Mouse (Mus musculus) G1E (cell line): ENCODE measurements around the gene Slc25a28.

Source experiments
- CTCF ChIP-seq: IDR thresholded peaks from 2 replicates; pipeline ENCODE4 v1.5.1; 2012; ENCODE audit warnings: low read depth, low read length, inconsistent platforms, mixed read lengths
- GATA1 ChIP-seq: IDR thresholded peaks from 2 replicates; pipeline ENCODE4 v1.6.1; 2012; ENCODE audit warnings: borderline replicate concordance, low read length, inconsistent platforms, mixed read lengths
- GATA2 ChIP-seq: IDR thresholded peaks from 2 replicates; pipeline ENCODE4 v1.6.1; 2012; ENCODE audit warnings: low read depth, low read length, inconsistent platforms, borderline replicate concordance
- POLR2AphosphoS5 ChIP-seq: IDR thresholded peaks from 2 replicates; pipeline ENCODE4 v1.6.1; 2012; ENCODE audit warnings: low read depth, low read length, inconsistent platforms; ENCODE audit not compliant: insufficient replicate concordance
- TAL1 ChIP-seq: conservative IDR thresholded peaks from 2 replicates; pipeline ENCODE4 v1.6.1; 2012; ENCODE audit warnings: low read depth, low read length, inconsistent platforms, mixed read lengths

DNA sequence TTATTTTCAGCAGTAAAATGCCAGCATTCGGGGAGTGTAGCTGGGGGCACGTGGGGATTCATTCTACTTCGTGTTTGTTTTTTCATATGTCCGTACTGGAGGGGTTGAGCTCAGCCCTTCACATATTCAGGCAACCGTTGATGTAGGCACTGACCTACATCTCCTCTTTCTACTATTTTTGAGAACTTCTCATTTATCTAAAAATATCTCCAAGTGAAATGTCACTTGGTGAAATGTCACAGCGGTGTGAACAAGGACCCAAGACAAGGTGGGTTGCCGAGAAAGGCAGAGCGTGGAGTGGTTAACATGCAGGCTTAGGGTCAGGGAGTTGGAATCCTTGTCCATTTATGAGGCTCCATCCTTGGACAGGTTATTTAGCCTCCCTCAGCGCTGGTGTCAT is 27.4 kb downstream of the Slc25a28 start:
- TF ChIP-seq CTCF (no peak), GATA1 (no peak), TAL1 (no peak), POLR2AphosphoS5 (no peak), GATA2 (no peak)
